Mouse (Mus musculus) heart, embryonic 16.5 days (tissue): ENCODE data around the gene Ddias. TPM values are rescaled to one million over a fixed set of nuclear protein-coding genes. Genes with fewer than 3 reads are reported as not detected.

Experiments used
- ATAC-seq: fragments of 200-750 bp; cut with Nextera tagmentation; replicated peaks from 2 replicates; pipeline ENCODE4 v1.8.0; 2017; ENCODE audit warnings: moderate number of reproducible peaks; ENCODE audit not compliant: insufficient read depth, low FRiP score; ENCODE audit errors: extremely low read depth
- H3K27ac ChIP-seq: fragments of 300-500 bp; sonication (generic); 2 replicates; pipeline ENCODE4 v1.5.1; 2014; ENCODE audit warnings: mild to moderate bottlenecking, low read length, control low read depth, moderate library complexity
- H3K27me3 ChIP-seq: fragments of 300-500 bp; sonication (generic); 2 replicates; pipeline ENCODE4 v1.6.1; 2014; ENCODE audit warnings: low read length, mixed read lengths; ENCODE audit not compliant: control insufficient read depth, insufficient read depth
- H3K36me3 ChIP-seq: fragments of 300-500 bp; sonication (generic); 2 replicates; pipeline ENCODE4 v1.6.1; 2014; ENCODE audit not compliant: control insufficient read depth, insufficient read depth
- H3K4me1 ChIP-seq: fragments of 300-500 bp; sonication (generic); 2 replicates; pipeline ENCODE4 v1.6.1; 2014; ENCODE audit warnings: low read length, mixed read lengths; ENCODE audit not compliant: control insufficient read depth, insufficient read depth
- H3K4me2 ChIP-seq: fragments of 300-500 bp; sonication (generic); 2 replicates; pipeline ENCODE4 v1.6.1; 2014; ENCODE audit warnings: low read depth, mild to moderate bottlenecking, control low read depth, low read length
- H3K4me3 ChIP-seq: fragments of 300-500 bp; sonication (generic); 2 replicates; pipeline ENCODE4 v1.5.1; 2014; ENCODE audit warnings: mild to moderate bottlenecking, control low read depth, low read length
- H3K9ac ChIP-seq: fragments of 300-500 bp; sonication (generic); 2 replicates; pipeline ENCODE4 v1.6.1; 2014; ENCODE audit warnings: low read length, control low read depth
- H3K9me3 ChIP-seq: fragments of 300-500 bp; sonication (generic); replicated peaks from 2 replicates; pipeline ENCODE4 v1.6.1; 2016; ENCODE audit warnings: low read length; ENCODE audit not compliant: control insufficient read depth
- WGBS: fragments of 180-500 bp; shearing (Covaris S2); extraction: QIAGEN DNeasy Blood & Tissue Kit; methylation state at CpG from one replicate; pipeline ENCODE4 v1.1.7; 2014; 5-methylcytosine and 5-hydroxymethylcytosine counted together
- polyA plus RNA-seq: library from polyadenylated mRNA; unstranded; fragments of >200 nt; fragmentation: Nextera tagmentation; extraction: Ambion mirVana; gene quantifications from 2 replicates; pipeline ENCODE4 v1.2.1, GENCODE M21; 2015

The Ddias gene
- polyA plus RNA-seq, 1 experiment from 2014 or later: 9.0 TPM

DNA sequence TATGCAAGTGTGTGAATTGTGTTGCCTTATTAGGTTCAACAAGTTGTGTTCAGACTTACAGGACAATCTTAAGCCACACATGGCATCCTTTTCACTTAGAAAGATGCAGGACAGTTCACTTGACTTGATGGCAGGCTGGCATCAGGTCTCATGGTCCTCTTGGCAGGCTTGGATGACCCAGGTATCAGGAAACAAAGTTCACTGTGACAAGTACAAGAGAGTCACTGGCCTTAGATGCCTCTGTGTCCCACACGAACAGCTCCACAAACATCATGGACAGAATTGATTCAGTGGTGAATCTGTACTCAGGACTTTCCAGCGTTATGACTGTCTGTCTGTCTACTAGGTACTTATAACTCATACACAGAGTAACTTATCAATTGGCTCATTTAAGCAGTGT lies 39.7 kb downstream of the Ddias start:
- no peaks in the 10 kb centered on the region for H3K27me3 ChIP-seq
- H3K4me3 ChIP-seq: no peak overlapping the region
- no peak overlapping the region for H3K4me2 ChIP-seq
- no peaks in the 10 kb centered on the region for H3K4me1 ChIP-seq
- no peaks in the 10 kb centered on the region for H3K36me3 ChIP-seq
- no peak for ATAC-seq
- 85% methylated on average over 2 of the region's 2 CpGs for WGBS
- H3K27ac ChIP-seq: no peak overlapping the region
- no peak overlapping the region for H3K9ac ChIP-seq
- H3K9me3 ChIP-seq: no peaks in the 10 kb centered on the region

DNA sequence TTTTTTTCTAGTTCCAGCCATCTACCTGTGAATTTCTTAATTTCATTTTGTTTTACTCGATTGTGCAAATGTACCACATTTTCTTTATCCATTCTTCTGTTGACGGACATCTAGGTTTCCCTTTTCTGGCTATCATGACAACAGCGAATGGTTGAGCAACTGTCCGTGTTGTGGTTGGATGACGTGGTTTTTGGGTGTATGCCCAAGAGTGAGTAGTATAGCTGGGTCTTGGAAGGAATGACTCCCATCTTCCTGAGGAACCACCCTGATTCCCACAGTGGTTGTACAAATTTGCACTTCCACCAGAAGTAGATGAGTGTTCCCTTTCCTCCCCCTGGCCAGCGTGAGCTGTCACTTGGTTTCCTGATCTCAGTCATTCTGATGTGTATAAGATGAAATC lies 41.7 kb downstream of the Ddias start:
- Histone ChIP-seq H3K4me3 (no peak overlapping the region), H3K36me3 (no peaks in the 10 kb centered on the region), H3K9ac (no peak overlapping the region), H3K27ac (no peak overlapping the region), H3K27me3 (no peaks in the 10 kb centered on the region), H3K4me1 (no peaks in the 10 kb centered on the region), H3K4me2 (no peak overlapping the region), H3K9me3 (no peaks in the 10 kb centered on the region)
- WGBS: 83% methylated on average over 6 of the region's 6 CpGs
- ATAC-seq: no peak

DNA sequence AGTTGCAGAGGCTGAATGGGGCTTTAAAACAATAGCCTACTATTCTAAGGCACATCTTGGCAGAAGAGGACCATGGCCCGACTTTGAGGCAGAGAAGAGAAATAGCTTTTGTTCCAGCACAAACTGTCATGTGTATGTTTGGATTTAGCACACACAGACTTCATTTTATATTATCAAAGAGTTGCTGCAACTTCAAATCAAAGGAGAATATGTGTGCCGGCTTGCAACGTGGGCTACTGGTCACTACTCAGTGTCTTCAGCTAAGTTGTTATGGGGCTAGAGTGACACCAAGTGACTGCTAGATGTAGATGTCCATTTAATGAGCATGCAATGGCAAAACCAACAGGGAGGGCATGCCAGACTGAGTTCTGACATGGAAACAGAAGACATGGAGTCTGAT lies 46.1 kb downstream of the Ddias start:
- no peak overlapping the region for H3K4me3 ChIP-seq
- H3K36me3 ChIP-seq: no peaks in the 10 kb centered on the region
- no peaks in the 10 kb centered on the region for H3K27me3 ChIP-seq
- WGBS: 34% methylated on average over 3 of the region's 3 CpGs
- H3K4me1 ChIP-seq: no peaks in the 10 kb centered on the region
- no peak overlapping the region for H3K4me2 ChIP-seq
- no peak overlapping the region for H3K9ac ChIP-seq
- H3K9me3 ChIP-seq: no peaks in the 10 kb centered on the region
- no peak for ATAC-seq
- H3K27ac ChIP-seq: no peak overlapping the region

DNA sequence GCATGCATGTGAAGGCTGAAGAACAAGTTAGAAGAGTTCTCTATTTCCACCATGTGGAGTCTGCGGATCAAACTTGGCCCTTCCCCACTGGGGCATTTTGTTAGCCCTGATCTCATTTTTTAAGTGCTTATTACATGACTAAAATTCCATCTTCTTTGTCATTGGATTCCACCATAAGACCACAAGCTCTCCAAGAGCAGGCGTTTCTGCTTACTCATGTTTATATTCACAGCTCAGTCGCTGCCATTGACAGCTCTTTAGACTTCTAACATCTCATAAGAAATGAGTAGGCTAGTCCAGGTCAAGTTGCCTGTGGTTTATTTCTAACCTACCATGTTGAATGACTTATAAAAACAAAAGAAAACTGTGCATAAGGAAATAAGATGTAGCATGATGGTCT lies 47.8 kb downstream of the Ddias start:
- no peak overlapping the region for H3K4me2 ChIP-seq
- H3K27me3 ChIP-seq: no peaks in the 10 kb centered on the region
- no peak overlapping the region for H3K4me3 ChIP-seq
- no peaks in the 10 kb centered on the region for H3K36me3 ChIP-seq
- H3K4me1 ChIP-seq: no peaks in the 10 kb centered on the region
- H3K9ac ChIP-seq: no peak overlapping the region
- 84% methylated on average over 3 of the region's 3 CpGs for WGBS
- no peak overlapping the region for H3K27ac ChIP-seq
- no peak for ATAC-seq
- H3K9me3 ChIP-seq: no peaks in the 10 kb centered on the region

DNA sequence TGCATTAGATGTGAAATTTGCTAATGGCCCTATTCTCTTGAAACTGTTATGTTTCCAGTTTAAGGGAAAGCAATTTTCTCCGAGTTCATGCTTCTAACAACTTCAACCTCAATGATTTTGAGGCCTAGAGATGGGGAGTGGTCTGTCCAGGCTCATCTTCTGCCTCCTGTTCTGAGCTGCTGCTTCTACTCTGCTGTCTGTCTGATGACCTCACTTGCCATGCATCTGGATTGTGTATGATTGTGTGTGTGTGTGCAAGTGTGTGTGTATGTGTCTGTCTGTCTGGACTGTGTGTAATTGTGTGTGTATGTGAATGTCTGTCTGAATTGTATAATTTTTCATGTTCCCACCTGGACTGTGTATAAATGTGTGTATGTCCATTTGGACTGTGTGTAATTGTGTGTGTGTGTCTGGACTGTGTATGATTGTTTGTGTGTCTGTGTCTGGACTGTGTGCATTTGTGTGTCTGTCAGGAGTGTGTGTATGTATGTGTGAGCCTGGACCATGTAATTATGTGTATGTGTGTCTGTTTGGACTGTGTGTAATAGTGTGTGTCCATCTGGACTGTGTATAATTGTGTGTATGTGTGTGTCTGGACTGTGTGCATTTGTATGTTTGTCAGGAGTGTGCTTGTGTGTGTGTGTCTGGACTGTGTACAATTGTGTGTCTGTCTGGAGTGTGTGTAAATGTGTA lies 51.5 kb downstream of the Ddias start:
- 53% methylated on average over 1 of the region's 1 CpGs for WGBS
- Histone ChIP-seq H3K27ac (no peak overlapping the region), H3K4me2 (no peak overlapping the region), H3K27me3 (no peaks in the 10 kb centered on the region), H3K36me3 (no peaks in the 10 kb centered on the region), H3K9ac (no peak overlapping the region), H3K4me3 (no peak overlapping the region), H3K9me3 (no peaks in the 10 kb centered on the region), H3K4me1 (no peaks in the 10 kb centered on the region)
- no peak for ATAC-seq

DNA sequence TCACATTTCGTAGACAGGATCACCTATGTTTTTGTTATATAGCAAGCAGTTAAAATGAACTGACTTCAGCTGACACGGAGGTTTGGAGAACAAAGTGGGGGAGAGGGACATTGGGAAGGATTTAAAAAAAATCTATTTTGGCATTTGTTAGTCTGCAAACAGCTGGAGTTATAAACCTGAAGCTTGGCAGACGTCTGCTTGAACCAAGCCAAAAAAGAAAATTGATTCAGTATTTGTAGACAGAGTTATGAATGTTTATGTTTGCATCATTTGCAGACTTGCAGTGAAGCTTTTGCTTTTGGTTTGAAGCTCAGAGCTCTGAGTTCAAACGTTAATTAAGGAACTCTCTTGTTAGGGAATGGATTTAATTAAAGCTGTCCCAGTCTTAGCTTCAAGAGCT lies 52.2 kb downstream of the Ddias start:
- Histone ChIP-seq H3K9ac (no peak overlapping the region), H3K4me1 (no peaks in the 10 kb centered on the region), H3K4me2 (no peak overlapping the region), H3K9me3 (no peaks in the 10 kb centered on the region), H3K27me3 (no peaks in the 10 kb centered on the region), H3K36me3 (no peaks in the 10 kb centered on the region), H3K27ac (no peak overlapping the region), H3K4me3 (no peak overlapping the region)
- no peak for ATAC-seq
- 49% methylated on average over 4 of the region's 4 CpGs for WGBS

DNA sequence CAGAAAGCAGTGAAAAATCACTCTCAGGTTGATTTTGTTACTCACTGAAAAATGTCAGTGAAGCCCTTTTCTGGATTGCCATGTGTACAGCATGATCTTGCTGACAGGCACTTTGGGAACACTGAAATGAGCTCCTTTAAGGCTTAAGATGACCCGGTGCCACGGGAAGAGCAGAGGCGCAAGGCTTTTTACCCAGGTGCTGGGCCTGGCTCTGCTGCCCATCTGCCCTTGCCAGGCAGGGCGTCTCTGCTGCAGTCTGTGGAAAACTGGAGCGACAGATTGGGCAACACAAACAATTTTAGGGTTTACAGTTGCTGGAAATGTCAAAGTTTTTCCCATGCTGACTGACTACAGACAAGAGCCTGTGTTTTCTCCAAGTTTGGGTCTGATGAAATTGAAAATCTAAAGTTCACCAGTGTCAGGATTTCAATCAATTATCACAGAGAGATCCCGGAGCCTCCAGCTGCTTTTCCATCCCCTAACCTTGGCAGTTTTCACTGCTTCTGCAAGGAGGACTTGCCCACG lies 53.0 kb downstream of the Ddias start:
- Histone ChIP-seq H3K4me2 (no peak overlapping the region), H3K27ac (no peak overlapping the region), H3K4me3 (no peak overlapping the region), H3K36me3 (no peaks in the 10 kb centered on the region), H3K27me3 (no peaks in the 10 kb centered on the region), H3K9ac (no peak overlapping the region), H3K4me1 (no peaks in the 10 kb centered on the region), H3K9me3 (no peaks in the 10 kb centered on the region)
- 64% methylated on average over 7 of the region's 7 CpGs for WGBS
- no peak for ATAC-seq

DNA sequence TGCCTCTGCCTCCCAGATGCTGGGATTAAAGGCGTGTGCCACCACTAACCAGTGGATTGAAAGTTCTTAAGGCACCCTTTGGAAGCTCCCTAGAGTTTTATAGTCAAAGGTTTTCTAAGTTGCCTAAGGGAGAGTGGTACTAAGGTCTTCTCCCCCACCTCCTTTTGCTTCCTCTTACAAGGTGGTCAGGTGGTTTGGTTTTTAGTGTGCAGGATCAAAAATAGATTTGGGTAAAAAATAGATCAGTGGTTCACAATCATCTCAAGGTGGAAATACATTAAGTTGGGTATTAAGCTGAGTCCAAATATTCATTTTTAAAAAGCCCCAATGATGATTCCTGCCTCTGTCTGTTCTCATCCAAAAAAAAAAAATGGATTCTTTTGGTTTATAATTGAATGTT lies 53.6 kb downstream of the Ddias start:
- Histone ChIP-seq H3K4me2 (no peak overlapping the region), H3K9me3 (no peaks in the 10 kb centered on the region), H3K27me3 (no peaks in the 10 kb centered on the region), H3K4me3 (no peak overlapping the region), H3K9ac (no peak overlapping the region), H3K4me1 (no peaks in the 10 kb centered on the region), H3K36me3 (no peaks in the 10 kb centered on the region), H3K27ac (no peak overlapping the region)
- no peak for ATAC-seq
- 86% methylated on average over 1 of the region's 1 CpGs for WGBS

DNA sequence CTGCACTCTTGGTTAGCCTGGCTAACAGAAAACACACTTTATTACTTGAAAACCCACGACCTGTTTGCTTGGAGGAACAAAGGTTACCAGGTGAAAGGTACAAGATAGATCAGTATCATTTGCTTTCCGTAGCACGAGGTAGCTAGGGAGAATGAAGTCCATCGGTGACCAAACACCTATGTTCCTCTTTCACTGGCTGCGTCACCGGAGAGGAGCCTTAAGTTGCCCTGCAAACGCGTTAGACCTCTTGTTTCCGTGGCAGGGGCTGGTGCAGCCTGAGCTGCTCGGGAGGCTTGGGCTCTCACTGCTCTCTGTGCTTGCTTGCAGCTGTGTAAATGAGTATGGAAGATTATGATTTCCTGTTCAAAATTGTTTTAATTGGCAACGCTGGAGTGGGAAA lies 54.4 kb downstream of the Ddias start:
- no peak overlapping the region for H3K4me2 ChIP-seq
- H3K4me1 ChIP-seq: no peaks in the 10 kb centered on the region
- ATAC-seq: no peak
- no peak overlapping the region for H3K27ac ChIP-seq
- H3K4me3 ChIP-seq: no peak overlapping the region
- 78% methylated on average over 11 of the region's 11 CpGs for WGBS
- H3K27me3 ChIP-seq: no peaks in the 10 kb centered on the region
- H3K9ac ChIP-seq: no peak overlapping the region
- H3K9me3 ChIP-seq: no peaks in the 10 kb centered on the region
- no peaks in the 10 kb centered on the region for H3K36me3 ChIP-seq
